Mouse (Mus musculus): ENCODE results near the gene Bcl2l12. TPM values are rescaled to one million over a fixed set of nuclear protein-coding genes. Genes with fewer than 3 reads are reported as not detected.

The Bcl2l12 gene
- polyA plus RNA-seq, 1 experiment from 2014 or later: 19.7 TPM

DNA sequence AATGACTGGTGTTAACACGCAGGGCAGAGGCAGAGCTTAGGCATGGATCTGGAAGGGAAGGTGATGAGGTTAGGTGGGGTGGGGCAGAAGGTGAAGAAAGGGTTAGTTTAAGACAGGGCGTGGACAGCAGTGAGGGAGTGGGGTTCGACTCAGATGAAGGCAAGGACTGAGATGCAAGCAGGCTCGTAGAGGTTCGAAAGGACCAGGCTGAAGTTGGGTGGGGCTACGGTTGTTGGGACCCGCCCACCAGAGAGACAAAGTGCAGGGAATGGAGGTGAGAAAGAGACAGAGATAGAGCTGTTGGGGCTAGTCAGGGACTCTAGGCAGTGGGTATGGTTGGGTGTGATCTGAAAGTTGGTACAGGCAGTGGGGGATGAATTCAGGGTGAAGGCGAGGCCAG is 36.2 kb downstream of the Bcl2l12 start:
- Histone ChIP-seq H3K9ac (no peak overlapping the region), H3K27me3 (no peaks in the 10 kb centered on the region), H3K4me1 (replicated peaks) (peaks cover 3% of the 10 kb centered on the region), H3K36me3 (peaks cover 85% of the 10 kb centered on the region), H3K9me3 (no peaks in the 10 kb centered on the region), H3K27ac (no peak overlapping the region), H3K4me2 (no peak overlapping the region), H3K4me3 (no peak overlapping the region)
- ATAC-seq (ENCODE audit: low FRiP score): no peak
- 85% methylated on average over 8 of the region's 8 CpGs for WGBS

DNA sequence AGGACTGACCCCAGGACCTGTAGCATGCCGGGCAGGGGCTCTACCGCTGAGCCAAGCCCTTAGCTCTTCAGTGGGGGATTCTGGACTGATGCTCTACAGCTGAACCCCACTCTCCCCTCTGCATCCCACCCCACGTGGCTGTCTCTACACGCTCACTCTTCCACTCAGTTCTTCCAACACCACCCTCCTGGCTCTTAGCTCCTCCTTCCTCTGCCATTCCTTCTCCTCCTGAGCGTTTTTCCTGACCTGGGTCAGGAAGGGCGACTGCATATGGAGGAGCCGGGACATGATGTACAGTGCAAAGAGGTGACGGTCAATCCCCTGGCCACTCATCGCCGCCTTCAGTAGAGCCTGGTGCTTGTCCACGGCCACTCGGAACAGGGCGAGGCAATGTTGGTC is 38.0 kb downstream of the Bcl2l12 start:
- no peaks in the 10 kb centered on the region for H3K27me3 ChIP-seq
- H3K4me2 ChIP-seq: no peak overlapping the region
- H3K9me3 ChIP-seq: no peaks in the 10 kb centered on the region
- ATAC-seq (ENCODE audit: low FRiP score): no peak
- H3K27ac ChIP-seq: no peak overlapping the region
- peaks cover 69% of the 10 kb centered on the region for H3K36me3 ChIP-seq
- WGBS: 94% methylated on average over 13 of the region's 13 CpGs
- H3K4me3 ChIP-seq: no peak overlapping the region
- H3K4me1 ChIP-seq (replicated peaks): peaks cover 7% of the 10 kb centered on the region
- H3K9ac ChIP-seq: no peak overlapping the region

DNA sequence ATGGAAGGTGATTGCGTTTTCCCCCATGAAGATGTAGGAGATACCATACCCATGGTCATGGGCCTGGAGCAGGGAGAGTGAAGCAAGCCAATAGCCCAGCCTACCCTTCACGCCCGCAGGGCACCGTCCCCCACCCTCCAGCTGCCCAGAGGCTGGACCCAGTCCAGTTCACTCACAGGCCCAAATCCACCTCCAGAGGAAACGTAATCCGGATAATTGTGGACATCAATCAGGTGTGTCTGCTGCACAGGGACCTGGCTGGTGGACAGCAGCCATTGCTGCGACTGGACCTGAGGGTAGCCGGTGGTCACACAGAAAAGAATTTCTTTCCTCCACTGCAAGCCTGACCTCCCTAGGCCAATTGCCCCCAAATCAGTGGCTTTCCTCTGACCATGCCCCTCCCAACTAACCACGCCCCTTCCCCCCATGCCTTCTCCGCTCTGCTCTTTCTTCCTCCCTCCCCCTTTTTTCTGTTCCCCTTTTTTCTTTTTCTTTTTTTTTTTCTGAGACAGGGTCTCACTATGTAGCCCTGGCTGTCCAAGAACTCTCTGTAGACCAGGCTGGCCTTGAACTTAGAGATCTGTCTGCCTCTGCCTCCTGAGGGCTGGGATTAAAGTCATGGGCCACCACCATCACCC is 38.5 kb downstream of the Bcl2l12 start:
- no peak overlapping the region for H3K9ac ChIP-seq
- WGBS: 90% methylated on average over 10 of the region's 10 CpGs
- no peaks in the 10 kb centered on the region for H3K27me3 ChIP-seq
- H3K4me2 ChIP-seq: no peak overlapping the region
- H3K36me3 ChIP-seq: peaks cover 64% of the 10 kb centered on the region
- H3K4me3 ChIP-seq: no peak overlapping the region
- no peak overlapping the region for H3K27ac ChIP-seq
- ATAC-seq (ENCODE audit: low FRiP score): no peak
- H3K4me1 ChIP-seq (replicated peaks): peaks cover 7% of the 10 kb centered on the region
- no peaks in the 10 kb centered on the region for H3K9me3 ChIP-seq

DNA sequence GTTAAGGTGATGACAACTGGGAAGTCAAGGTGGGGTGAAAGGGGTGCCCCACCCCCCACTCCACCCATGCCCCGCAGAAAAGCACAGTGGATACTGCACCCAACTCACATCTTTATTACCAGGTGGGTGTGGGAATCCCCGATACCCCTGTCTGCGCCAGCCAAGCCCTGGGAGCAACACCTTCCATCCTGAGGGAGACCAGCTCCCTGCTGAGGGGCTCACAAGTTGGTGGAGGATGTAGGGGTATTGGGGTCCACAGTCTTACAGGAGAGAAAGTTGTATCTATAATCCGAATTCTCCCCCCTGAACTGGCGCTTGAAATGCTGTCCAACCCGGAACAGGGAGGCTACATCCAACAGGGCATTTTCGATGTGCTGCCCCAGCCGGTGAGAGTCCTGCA is 39.2 kb downstream of the Bcl2l12 start:
- Histone ChIP-seq H3K27ac (no peak overlapping the region), H3K27me3 (no peaks in the 10 kb centered on the region), H3K36me3 (peaks cover 57% of the 10 kb centered on the region), H3K4me2 (no peak overlapping the region), H3K4me1 (replicated peaks) (peaks cover 7% of the 10 kb centered on the region), H3K4me3 (no peak overlapping the region), H3K9ac (no peak overlapping the region), H3K9me3 (no peaks in the 10 kb centered on the region)
- ATAC-seq (ENCODE audit: low FRiP score): no peak
- WGBS: 92% methylated on average over 8 of the region's 8 CpGs

DNA sequence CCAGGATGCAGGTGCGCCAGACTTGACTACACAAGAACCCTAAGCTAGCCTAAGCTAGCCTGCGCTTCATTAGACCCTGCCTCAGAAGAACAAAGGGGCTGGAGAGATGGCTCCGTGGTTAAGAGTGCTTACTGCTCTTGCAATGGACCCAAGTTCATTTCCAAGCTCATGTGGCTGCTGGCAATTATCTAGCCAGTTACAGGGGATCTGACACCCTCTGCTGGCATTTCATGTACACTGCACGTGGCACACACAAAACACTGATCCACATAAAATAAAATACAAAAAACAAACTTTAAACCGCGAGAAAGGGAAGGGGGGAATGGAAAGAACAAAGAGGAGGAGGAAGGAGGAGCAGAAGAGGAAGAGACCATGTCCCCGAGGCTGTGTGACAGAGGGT is 40.3 kb downstream of the Bcl2l12 start:
- Histone ChIP-seq H3K4me1 (replicated peaks) (peaks cover 7% of the 10 kb centered on the region), H3K36me3 (peaks cover 47% of the 10 kb centered on the region), H3K9ac (no peak overlapping the region), H3K4me2 (no peak overlapping the region), H3K9me3 (no peaks in the 10 kb centered on the region), H3K4me3 (no peak overlapping the region), H3K27ac (no peak overlapping the region), H3K27me3 (0 out of 2 replicates have a peak, but pooled peaks cover 4% of the 10 kb centered on the region)
- 65% methylated on average over 7 of the region's 7 CpGs for WGBS
- ATAC-seq (ENCODE audit: low FRiP score): no peak

DNA sequence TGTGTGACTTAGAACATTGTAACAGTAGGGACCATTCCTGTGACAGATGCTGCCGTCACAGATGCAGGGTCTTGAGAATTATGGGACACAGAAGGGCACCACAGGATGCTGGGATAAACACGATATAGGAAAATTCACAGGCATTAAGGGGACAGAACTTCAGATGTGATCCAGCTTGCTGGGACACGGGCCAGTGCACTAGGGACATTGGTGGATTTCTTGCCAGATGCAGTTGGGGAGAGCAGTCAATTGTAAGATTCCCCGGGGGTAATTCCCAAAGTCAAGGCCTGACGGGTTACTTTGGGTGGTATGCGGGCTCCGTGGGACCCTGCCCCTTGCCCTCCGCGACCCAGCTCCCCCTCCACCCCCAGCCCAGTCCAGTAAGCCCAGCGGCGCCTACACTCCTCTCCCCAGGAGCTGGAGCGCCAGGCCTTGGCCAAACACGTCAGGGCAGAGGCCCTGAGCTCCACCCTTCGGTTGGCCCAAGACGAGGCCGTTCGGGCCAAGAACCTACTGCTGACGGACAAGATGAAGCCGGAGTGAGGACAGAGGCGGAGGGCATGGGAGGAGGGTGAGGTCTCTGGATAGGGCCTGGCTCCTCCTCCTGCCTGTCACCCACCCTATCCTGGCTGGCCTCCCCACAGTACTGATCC is 41.2 kb downstream of the Bcl2l12 start:
- no peak overlapping the region for H3K4me3 ChIP-seq
- ATAC-seq (ENCODE audit: low FRiP score): no peak
- H3K9ac ChIP-seq: peak overlapping the region; percentile 19
- no peak overlapping the region for H3K4me2 ChIP-seq
- H3K9me3 ChIP-seq: no peaks in the 10 kb centered on the region
- peaks cover 38% of the 10 kb centered on the region for H3K36me3 ChIP-seq
- H3K27me3 ChIP-seq: peaks cover 10% of the 10 kb centered on the region; the same call in 1 of the 2 replicates
- peak overlapping the region; percentile 72 for H3K27ac ChIP-seq
- WGBS: 74% methylated on average over 20 of the region's 20 CpGs
- H3K4me1 ChIP-seq (replicated peaks): peaks cover 16% of the 10 kb centered on the region

DNA sequence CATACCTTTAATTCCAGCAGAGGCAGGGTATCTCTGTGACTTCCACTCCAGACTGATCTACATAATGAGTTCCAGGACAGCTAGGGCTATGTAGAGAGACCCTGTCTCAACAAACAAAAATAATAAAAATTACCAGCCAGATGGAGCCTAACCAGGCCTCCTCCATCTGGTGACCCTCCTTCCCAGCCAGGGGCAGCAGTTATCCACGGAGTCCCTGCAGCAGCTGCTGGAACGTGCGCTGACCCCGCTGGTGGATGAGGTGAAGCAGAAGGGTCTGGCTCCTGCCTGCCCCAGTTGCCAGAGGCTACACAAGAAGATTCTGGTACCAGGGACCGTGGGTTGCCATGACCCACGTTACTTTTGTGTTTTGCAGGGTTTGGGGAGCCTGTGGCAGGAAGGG is 42.2 kb downstream of the Bcl2l12 start:
- H3K9ac ChIP-seq: peak overlapping the region; percentile 19; the same call in 1 of the 2 replicates
- no peaks in the 10 kb centered on the region for H3K9me3 ChIP-seq
- no peak overlapping the region for H3K4me2 ChIP-seq
- peaks cover 28% of the 10 kb centered on the region for H3K36me3 ChIP-seq
- peak overlapping the region; percentile 40; the same call in 1 of the 2 replicates for H3K27ac ChIP-seq
- WGBS: 58% methylated on average over 6 of the region's 6 CpGs
- ATAC-seq (ENCODE audit: low FRiP score): no peak
- peaks cover 27% of the 10 kb centered on the region for H3K4me1 ChIP-seq (replicated peaks)
- H3K27me3 ChIP-seq: peaks cover 21% of the 10 kb centered on the region
- H3K4me3 ChIP-seq: no peak overlapping the region

DNA sequence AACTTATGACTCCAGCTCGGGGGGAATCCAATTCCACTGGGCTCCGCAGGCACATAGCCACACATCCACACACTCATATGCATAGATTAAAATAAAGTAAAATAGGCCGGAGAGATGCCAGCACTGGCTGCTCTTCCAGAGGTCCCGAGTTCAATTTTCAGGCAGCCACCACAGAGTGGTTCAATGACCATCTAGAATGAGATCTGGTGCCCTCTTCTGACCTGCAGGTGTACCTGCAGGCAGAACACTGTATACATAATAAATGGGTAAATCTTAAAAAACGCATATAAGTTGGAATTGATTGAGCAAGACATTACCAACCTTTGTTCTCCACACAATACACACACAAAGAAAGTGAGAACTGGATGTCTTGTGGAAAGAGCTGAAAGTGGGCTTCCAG is 42.9 kb downstream of the Bcl2l12 start:
- Histone ChIP-seq H3K27me3 (peaks cover 27% of the 10 kb centered on the region), H3K4me2 (no peak overlapping the region), H3K9ac (no peak overlapping the region), H3K9me3 (no peaks in the 10 kb centered on the region), H3K4me3 (no peak overlapping the region), H3K36me3 (peaks cover 21% of the 10 kb centered on the region), H3K27ac (no peak overlapping the region), H3K4me1 (replicated peaks) (peaks cover 28% of the 10 kb centered on the region)
- 51% methylated on average over 5 of the region's 5 CpGs for WGBS
- ATAC-seq (ENCODE audit: low FRiP score): no peak

DNA sequence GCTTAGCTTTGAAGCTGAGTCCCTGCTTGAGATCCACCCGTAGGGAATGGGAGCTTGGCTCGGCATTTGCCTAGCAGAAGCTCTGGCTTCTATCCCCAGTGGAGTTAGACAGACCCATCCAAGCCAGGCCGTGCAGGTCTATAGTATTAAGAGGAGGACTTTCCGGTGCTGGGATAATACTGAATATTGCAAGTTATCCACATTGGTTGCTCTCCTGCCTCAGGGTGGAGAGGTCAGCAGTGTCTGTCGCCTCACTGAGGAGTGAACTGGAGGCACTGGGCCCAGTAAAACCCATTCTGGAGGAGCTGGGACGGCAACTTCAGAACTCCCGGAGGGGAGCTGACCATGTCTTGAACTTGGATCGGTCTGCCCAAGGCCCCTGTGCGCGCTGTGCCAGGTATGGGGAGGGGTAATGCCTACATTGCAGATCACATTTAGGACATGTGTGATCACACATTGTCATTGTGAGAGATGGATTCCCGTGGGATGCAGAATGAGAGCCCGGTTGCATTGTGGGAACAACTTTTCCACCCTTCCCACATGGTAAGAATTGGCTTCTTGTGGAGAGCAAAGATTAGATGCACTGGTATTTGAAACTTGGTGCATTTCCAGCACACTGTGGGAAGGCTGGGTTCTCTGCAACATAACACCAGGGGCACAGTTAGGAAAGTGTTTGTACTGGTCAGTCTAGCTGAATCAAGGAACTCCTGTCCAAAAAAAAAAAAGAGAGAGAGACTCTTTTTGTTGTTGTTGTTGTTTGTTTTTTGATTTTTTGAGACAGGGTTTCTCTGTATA is 44.2 kb downstream of the Bcl2l12 start:
- Histone ChIP-seq H3K36me3 (peaks cover 8% of the 10 kb centered on the region), H3K4me1 (replicated peaks) (peaks cover 28% of the 10 kb centered on the region), H3K9me3 (no peaks in the 10 kb centered on the region), H3K4me2 (no peak overlapping the region), H3K27ac (no peak overlapping the region), H3K4me3 (no peak overlapping the region), H3K9ac (no peak overlapping the region), H3K27me3 (peaks cover 40% of the 10 kb centered on the region)
- WGBS: 82% methylated on average over 12 of the region's 12 CpGs
- ATAC-seq (ENCODE audit: low FRiP score): no peak

DNA sequence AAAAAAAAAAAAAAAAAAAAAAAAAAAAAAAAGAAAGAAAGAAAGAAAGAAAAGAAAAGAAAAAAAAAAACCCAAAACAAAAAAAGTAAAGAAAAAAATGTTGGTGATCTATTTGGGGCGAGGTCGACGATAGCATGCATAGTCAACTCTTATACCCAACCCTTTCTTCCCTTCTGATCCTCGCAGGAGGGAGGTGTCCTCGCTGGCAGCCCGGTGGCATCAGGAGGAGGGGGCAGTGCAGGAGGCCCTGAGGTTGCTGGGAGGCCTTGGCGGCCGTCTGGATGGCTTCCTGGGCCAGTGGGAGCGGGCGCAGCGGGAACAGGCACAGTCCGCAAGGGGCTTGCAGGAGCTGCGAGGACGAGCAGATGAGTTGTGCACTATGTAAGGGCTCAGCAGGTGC is 45.0 kb downstream of the Bcl2l12 start:
- ATAC-seq (ENCODE audit: low FRiP score): no peak
- 60% methylated on average over 14 of the region's 14 CpGs for WGBS

DNA sequence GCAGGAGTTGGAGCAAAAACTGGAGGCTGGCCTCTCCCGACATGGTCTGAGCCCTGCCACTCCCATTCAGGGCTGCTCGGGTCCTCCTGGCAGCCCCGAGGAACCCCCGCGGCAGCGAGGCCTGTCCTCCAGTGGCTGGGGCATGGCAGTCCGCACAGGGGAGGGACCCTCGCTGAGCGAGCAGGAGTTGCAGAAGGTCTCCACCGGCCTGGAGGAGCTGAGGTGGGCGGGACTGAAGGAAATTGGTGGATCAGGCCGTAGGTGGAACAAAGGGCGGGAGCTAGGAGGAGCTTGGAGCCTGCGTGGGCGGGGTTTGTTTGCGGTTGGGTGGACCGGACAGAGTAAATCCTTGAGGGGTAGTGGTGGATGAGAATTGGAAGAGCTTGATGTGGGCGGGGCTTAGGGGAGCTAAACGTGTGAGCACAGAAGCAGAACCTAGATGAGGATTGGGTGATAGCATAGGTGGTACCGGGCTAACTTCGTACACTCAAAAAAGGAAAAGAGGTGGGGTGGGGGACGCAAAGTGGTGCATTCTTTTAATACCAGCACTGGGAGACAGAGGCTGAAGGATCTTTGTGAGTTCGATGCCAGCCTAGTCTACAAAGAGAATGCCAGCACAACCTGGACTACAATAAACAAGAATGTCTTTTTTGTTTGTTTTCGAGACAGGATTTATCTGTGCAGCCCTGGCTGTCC is 45.8 kb downstream of the Bcl2l12 start:
- Histone ChIP-seq H3K27me3 (peaks cover 53% of the 10 kb centered on the region), H3K9me3 (no peaks in the 10 kb centered on the region), H3K4me2 (peak overlapping the region; percentile 70), H3K4me1 (replicated peaks) (peaks cover 28% of the 10 kb centered on the region), H3K9ac (peak overlapping the region; percentile 71), H3K36me3 (no peaks in the 10 kb centered on the region), H3K4me3 (peak overlapping the region; percentile 45), H3K27ac (0 out of 2 replicates have a peak overlapping the region, but pooled peaks have one; percentile 44)
- WGBS: 7% methylated on average over 24 of the region's 24 CpGs
- peak; percentile 85 for ATAC-seq (ENCODE audit: low FRiP score)

More for the DNA sequence above, 45.0 kb downstream of the Bcl2l12 start:
- Histone ChIP-seq H3K27me3 (peaks cover 46% of the 10 kb centered on the region), H3K9me3 (no peaks in the 10 kb centered on the region), H3K4me2 (no peak overlapping the region), H3K36me3 (peaks cover under 1% of the 10 kb centered on the region), H3K4me1 (replicated peaks) (peaks cover 28% of the 10 kb centered on the region), H3K4me3 (no peak overlapping the region), H3K27ac (no peak overlapping the region), H3K9ac (no peak overlapping the region)

DNA sequence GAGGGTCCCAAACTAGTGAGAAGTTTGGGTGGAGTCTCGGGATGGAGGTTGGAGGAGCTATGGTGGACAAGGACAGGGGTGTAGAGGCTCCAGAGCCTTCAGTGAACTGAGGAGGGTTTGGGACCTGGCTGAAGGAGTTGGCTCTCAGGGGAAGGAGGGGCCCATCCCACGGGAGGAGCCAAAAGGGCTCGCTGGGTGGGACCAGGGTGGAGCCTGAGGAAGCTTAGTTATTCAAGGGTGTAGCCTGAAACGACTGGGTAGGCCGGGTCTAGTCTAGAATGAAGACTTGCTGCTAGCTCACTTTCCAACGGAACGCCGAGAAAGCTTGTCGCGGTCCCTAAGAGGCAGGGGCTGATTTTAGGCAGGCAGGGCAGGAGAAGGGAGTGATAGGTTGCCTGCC is 46.6 kb downstream of the Bcl2l12 start:
- Histone ChIP-seq H3K36me3 (no peaks in the 10 kb centered on the region), H3K4me2 (peak overlapping the region; percentile 70), H3K9ac (peak overlapping the region; percentile 71; the same call in 1 of the 2 replicates), H3K4me3 (peak overlapping the region; percentile 45), H3K4me1 (replicated peaks) (peaks cover 24% of the 10 kb centered on the region), H3K9me3 (no peaks in the 10 kb centered on the region), H3K27ac (no peak overlapping the region), H3K27me3 (peaks cover 53% of the 10 kb centered on the region)
- no peak for ATAC-seq (ENCODE audit: low FRiP score)
- under 1% methylated on average over 10 of the region's 10 CpGs for WGBS
